Mouse (Mus musculus) intestine, postnatal 0 days (tissue): ENCODE measurements around the gene Lamtor2. TPM values are rescaled to one million over a fixed set of nuclear protein-coding genes. Genes with fewer than 3 reads are reported as not detected.

ENCODE experiments used
- ATAC-seq: fragments of 200-750 bp; cut with Nextera tagmentation; 2 replicates; pipeline ENCODE4 v1.8.0; 2017; ENCODE audit warnings: mild to moderate bottlenecking, moderate TSS enrichment, moderate library complexity
- H3K27ac ChIP-seq: fragments of 300-500 bp; sonication (generic); 2 replicates; pipeline ENCODE4 v1.5.1; 2014; ENCODE audit warnings: mild to moderate bottlenecking, low read depth, low read length, moderate library complexity
- H3K27me3 ChIP-seq: fragments of 300-500 bp; sonication (generic); replicated peaks from 2 replicates; pipeline ENCODE4 v1.6.1; 2014; ENCODE audit warnings: low read length, mixed read lengths; ENCODE audit not compliant: control insufficient read depth, insufficient read depth
- H3K36me3 ChIP-seq: fragments of 300-500 bp; sonication (generic); 2 replicates; pipeline ENCODE4 v1.6.1; 2014; ENCODE audit warnings: mild to moderate bottlenecking, moderate library complexity; ENCODE audit not compliant: control insufficient read depth, insufficient read depth
- H3K4me1 ChIP-seq: fragments of 300-500 bp; sonication (generic); replicated peaks from 2 replicates; pipeline ENCODE4 v1.6.1; 2014; ENCODE audit warnings: antibody characterized with exemption, low read length, mixed read lengths; ENCODE audit not compliant: control insufficient read depth, insufficient read depth
- H3K4me2 ChIP-seq: fragments of 300-500 bp; sonication (generic); replicated peaks from 2 replicates; pipeline ENCODE4 v1.6.1; 2014; ENCODE audit warnings: low read depth, mild to moderate bottlenecking, moderate library complexity
- H3K4me3 ChIP-seq: fragments of 300-500 bp; sonication (generic); 2 replicates; pipeline ENCODE4 v1.5.1; 2014; ENCODE audit warnings: low read depth, low read length
- H3K9ac ChIP-seq: fragments of 300-500 bp; sonication (generic); 2 replicates; pipeline ENCODE4 v1.6.1; 2014; ENCODE audit warnings: mild to moderate bottlenecking, low read depth, low read length
- H3K9me3 ChIP-seq: fragments of 300-500 bp; sonication (generic); 2 replicates; pipeline ENCODE4 v1.6.1; 2016; ENCODE audit warnings: mixed run types; ENCODE audit not compliant: control insufficient read depth
- CTCF ChIP-seq: sonication (generic); IDR thresholded peaks from 2 replicates; pipeline ENCODE4 v1.5.1; 2016; ENCODE audit warnings: low read depth, mild to moderate bottlenecking, control low read depth, antibody characterized with exemption, moderate library complexity
- WGBS: fragments of 180-500 bp; shearing (Covaris S2); extraction: QIAGEN DNeasy Blood & Tissue Kit; methylation state at CpG from one replicate; pipeline ENCODE4 v1.1.7; 2014; 5-methylcytosine and 5-hydroxymethylcytosine counted together
- polyA plus RNA-seq: library from polyadenylated mRNA; unstranded; fragments of >200 nt; fragmentation: Nextera tagmentation; extraction: Ambion mirVana; gene quantifications from 2 replicates; pipeline ENCODE4 v1.2.1, GENCODE M21; 2015

The Lamtor2 gene
- polyA plus RNA-seq, 1 experiment from 2014 or later: 171 TPM

- H3K27me3 ChIP-seq: no peaks in the 10 kb centered on the region
- peaks cover 28% of the 10 kb centered on the region for H3K36me3 ChIP-seq
- peaks cover 3% of the 10 kb centered on the region; the same call in 1 of the 2 replicates for H3K4me1 ChIP-seq
- H3K9me3 ChIP-seq: no peaks in the 10 kb centered on the region
- ATAC-seq: no peak
- H3K4me2 ChIP-seq: no peak overlapping the region
- H3K27ac ChIP-seq: no peak overlapping the region
- no peak overlapping the region for H3K4me3 ChIP-seq
- no peak for TF ChIP-seq CTCF
- WGBS: 91% methylated on average over 10 of the region's 10 CpGs
- no peak overlapping the region for H3K9ac ChIP-seq
Measured at GRCm38 (mm10) chr3:88570341-88570740, 17.5 kb upstream of the Lamtor2 start.

GRCm38 (mm10) chr3:88569694-88570093 is 16.8 kb upstream of the Lamtor2 start:
- no peaks in the 10 kb centered on the region for H3K9me3 ChIP-seq
- no peak for ATAC-seq
- no peak for TF ChIP-seq CTCF
- no peaks in the 10 kb centered on the region for H3K27me3 ChIP-seq
- H3K4me2 ChIP-seq: no peak overlapping the region
- 90% methylated on average over 5 of the region's 5 CpGs for WGBS
- H3K36me3 ChIP-seq: peaks cover 35% of the 10 kb centered on the region
- H3K4me1 ChIP-seq: peaks cover 3% of the 10 kb centered on the region; the same call in 1 of the 2 replicates
- no peak overlapping the region for H3K9ac ChIP-seq
- no peak overlapping the region for H3K4me3 ChIP-seq
- peak overlapping the region; percentile 91 for H3K27ac ChIP-seq

- peaks cover 41% of the 10 kb centered on the region for H3K36me3 ChIP-seq
- H3K4me1 ChIP-seq: peaks cover 3% of the 10 kb centered on the region; the same call in 1 of the 2 replicates
- H3K4me2 ChIP-seq: 0 out of 2 replicates have a peak overlapping the region, but pooled peaks have one; percentile 13
- H3K4me3 ChIP-seq: no peak overlapping the region
- peak; percentile 86 for ATAC-seq
- WGBS: 46% methylated on average over 2 of the region's 2 CpGs
- H3K27me3 ChIP-seq: no peaks in the 10 kb centered on the region
- peak overlapping the region; percentile 91 for H3K27ac ChIP-seq
- TF ChIP-seq CTCF: no peak
- no peak overlapping the region for H3K9ac ChIP-seq
- no peaks in the 10 kb centered on the region for H3K9me3 ChIP-seq
Measured at GRCm38 (mm10) chr3:88569093-88569492, 16.2 kb upstream of the Lamtor2 start.

GRCm38 (mm10) chr3:88568615-88569014 is 15.7 kb upstream of the Lamtor2 start:
- no peak for TF ChIP-seq CTCF
- WGBS: 79% methylated on average over 2 of the region's 2 CpGs
- peak; percentile 64 for ATAC-seq
- H3K27ac ChIP-seq: peak overlapping the region; percentile 91
- peaks cover 3% of the 10 kb centered on the region; the same call in 1 of the 2 replicates for H3K4me1 ChIP-seq
- no peaks in the 10 kb centered on the region for H3K9me3 ChIP-seq
- peaks cover 46% of the 10 kb centered on the region for H3K36me3 ChIP-seq
- no peak overlapping the region for H3K4me3 ChIP-seq
- no peaks in the 10 kb centered on the region for H3K27me3 ChIP-seq
- H3K9ac ChIP-seq: no peak overlapping the region
- H3K4me2 ChIP-seq: no peak overlapping the region

- Histone ChIP-seq H3K27ac (peak overlapping the region; percentile 91), H3K4me3 (no peak overlapping the region), H3K9me3 (no peaks in the 10 kb centered on the region), H3K4me2 (no peak overlapping the region), H3K27me3 (no peaks in the 10 kb centered on the region), H3K9ac (no peak overlapping the region), H3K4me1 (peaks cover 3% of the 10 kb centered on the region; the same call in 1 of the 2 replicates), H3K36me3 (peaks cover 52% of the 10 kb centered on the region)
- no peak for TF ChIP-seq CTCF
- WGBS: 81% methylated on average over 6 of the region's 6 CpGs
- ATAC-seq: no peak
Measured at GRCm38 (mm10) chr3:88567892-88568291, 15.0 kb upstream of the Lamtor2 start.

- no peak overlapping the region for H3K4me3 ChIP-seq
- H3K27ac ChIP-seq: peak overlapping the region; percentile 91
- H3K9me3 ChIP-seq: no peaks in the 10 kb centered on the region
- peak; percentile 70 for ATAC-seq
- H3K9ac ChIP-seq: no peak overlapping the region
- no peak for TF ChIP-seq CTCF
- peaks cover 59% of the 10 kb centered on the region for H3K36me3 ChIP-seq
- no peak overlapping the region for H3K4me2 ChIP-seq
- no peaks in the 10 kb centered on the region for H3K27me3 ChIP-seq
- peaks cover 3% of the 10 kb centered on the region; the same call in 1 of the 2 replicates for H3K4me1 ChIP-seq
- 38% methylated on average over 4 of the region's 4 CpGs for WGBS
Measured at GRCm38 (mm10) chr3:88566536-88567061, 13.7 kb upstream of the Lamtor2 start.
